Mouse (Mus musculus) retina, postnatal 1 day (tissue): ENCODE measurements around the gene Rabgap1l.

Experiments
- DNase-seq: peaks from one replicate; pipeline ENCODE4 v3.0.0-alpha.2; 2012

Rabgap1l gene

DNA sequence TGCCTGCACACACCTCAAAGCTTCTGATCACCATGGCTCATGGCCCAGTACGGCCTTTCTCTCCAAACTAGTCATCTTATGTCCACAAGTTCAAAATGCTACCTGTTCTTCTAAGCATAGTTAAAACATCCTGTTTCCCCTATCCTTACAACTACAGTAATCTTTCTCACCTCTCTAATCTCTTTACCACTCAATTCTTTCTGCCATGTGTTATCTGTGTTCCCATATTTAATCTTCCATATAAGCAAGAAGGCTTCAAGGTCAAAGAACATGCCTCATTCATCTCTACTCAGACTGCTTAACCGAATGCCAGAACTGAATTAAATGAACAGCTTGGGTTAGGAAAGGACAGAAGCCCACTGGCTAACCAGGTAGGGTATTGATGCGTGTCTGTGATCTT lies 5.8 kb downstream of the Rabgap1l start:
- DNase-seq = no peak

DNA sequence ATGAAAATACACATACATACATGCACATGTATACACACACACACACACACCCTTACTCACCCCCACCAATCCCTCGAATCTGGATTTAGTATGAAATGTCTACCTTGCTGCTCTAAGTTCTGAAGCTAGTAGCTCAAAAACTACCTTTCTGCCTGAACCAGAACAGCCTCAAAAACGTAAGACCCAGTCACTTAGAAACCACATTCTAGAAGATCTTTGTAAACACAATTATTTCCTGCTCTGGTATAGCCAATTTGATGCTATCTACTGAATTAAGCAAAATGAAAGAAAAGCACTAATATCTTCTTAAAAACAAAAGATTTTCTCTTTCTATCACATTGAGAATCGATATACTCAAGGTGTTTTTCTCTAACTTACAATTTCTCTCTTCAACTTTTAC lies 6.4 kb downstream of the Rabgap1l start:
- no peak for DNase-seq

DNA sequence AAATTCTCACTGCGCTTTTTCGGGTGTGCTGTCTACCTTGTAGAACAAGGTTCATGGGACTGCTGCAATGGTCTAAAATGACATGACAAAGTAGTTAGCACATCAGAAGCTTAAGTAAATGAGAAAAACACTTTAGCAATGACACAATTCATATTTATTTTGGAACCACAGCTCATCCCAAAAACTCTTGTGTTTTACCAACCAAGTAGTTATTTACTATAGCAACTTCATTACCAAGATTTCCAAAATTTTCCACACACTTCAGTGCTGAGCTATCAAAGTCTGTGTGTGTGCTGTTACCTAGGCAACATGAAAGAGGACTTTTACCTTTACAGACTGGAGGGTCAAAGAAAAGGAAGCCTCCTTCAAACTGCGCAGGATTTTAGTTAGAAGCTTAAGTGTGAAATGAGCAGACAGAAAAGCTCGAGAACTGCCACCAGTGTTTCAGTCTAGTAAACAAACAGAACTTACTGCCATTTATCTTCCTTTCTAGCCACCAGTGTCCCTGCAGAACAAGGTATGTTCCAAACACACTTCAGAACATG lies 7.3 kb downstream of the Rabgap1l start:
- DNase-seq = no peak

DNA sequence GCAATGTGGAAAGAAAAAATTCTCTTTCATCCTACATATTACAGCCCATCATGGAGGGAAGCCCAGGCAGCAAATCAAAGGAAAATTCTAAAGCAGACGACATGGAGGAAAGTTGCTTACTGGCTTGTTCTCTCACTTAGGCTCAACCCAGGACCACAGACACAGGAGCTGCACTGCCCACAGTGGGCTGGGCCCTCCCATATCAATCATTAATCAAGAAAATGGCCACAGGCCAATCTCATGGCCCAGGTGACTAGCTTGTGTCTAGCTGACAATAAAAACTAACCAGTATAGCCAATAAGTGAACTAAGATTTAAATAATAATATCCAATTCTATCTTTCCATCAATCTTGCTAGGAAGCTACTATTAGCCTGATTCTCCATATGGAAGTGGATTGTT lies 8.9 kb downstream of the Rabgap1l start:
- no peak for DNase-seq

DNA sequence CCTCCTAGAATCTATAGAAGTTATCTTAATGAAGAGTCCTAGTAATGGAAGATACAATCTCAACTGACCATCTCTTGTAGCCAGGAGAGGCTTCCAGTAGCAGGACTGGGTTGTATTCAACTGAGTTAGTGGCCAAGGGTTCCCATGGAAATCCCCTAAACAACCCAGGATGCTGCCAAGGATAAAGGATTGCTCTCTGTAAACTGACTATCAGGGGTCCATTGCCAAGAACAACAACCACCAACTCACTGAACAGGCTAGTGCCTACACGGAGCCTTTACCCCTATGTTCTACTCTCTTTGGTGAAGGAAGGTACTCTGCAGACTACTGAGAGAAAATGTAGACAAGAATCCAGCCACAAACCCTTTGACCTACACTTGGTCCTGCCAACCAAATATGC lies 18.8 kb downstream of the Rabgap1l start:
- no peak for DNase-seq

DNA sequence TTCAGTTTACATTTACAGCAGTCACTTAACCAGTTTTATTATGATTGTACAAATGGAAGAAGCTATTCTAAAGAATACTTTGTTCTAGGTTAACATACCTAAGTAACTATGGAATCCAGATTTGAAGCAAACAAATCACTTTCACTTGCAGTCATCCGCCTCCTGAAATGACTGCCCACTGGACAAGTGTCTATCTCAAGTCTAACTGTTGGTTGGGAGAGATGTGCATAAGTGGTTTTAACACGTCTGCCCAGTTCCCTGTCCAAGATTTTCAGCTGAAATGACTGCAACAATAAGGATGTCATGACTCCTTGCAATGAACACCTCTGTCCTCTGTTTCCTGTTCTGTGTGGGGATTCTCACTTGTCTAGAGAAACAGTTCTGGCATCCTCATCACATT lies 27.4 kb downstream of the Rabgap1l start:
- DNase-seq = no peak

DNA sequence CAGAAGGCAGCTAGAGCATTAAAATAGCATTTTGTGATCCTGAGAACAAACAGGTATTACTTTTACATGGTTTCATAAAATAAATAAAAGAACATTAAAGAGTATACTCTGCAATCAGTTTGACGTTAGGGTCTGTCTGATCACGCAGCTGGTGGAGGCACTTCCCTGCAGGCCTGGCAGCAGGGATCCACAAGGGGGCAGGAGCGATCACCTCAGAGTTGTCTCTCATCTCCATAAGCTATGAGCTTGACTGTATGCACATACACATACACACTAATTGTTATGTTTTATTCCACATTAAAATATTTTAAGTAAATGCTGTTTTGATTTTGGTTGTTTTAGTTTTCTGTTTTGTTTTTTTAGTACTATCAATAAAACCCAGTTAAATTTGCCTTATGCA lies 34.8 kb downstream of the Rabgap1l start:
- peak; percentile 52 for DNase-seq

DNA sequence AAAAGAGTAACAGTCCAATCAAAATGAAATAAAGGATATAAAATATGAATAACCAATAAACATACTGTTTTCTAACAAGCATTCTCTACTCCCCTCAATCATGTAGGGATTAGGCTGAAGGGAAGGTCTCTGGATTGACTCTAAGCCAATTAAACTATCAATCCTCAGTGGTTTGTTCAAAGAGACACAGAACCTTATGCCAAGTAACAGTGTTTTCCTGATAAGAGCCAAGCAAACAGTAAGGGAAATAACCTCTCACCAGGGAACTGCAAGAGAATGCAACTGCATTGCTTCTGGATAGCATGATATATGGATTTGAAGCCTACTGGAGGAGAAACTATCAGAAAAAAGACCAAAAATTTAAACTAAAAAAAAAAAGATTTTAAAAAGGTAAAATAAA lies 37.7 kb downstream of the Rabgap1l start:
- DNase-seq = no peak

DNA sequence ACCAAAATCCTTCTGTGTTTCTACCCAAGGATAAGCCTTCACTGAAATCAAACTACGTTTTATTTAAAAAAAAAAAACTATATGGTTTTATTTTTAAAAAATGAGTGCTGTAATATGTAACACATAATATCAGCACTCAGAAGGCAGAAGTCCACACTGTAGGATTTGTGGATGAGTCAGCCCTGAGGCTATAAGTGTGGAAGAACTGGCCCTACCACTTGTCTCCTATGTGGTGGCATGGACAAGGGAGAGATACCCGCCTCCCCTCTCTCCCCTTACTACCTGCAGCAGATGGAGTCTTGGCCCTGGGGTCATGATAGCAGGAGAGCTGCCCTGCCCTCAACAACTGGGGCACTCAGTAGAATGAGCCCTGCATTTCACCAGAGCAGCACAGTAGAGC lies 42.4 kb downstream of the Rabgap1l start:
- no peak for DNase-seq

DNA sequence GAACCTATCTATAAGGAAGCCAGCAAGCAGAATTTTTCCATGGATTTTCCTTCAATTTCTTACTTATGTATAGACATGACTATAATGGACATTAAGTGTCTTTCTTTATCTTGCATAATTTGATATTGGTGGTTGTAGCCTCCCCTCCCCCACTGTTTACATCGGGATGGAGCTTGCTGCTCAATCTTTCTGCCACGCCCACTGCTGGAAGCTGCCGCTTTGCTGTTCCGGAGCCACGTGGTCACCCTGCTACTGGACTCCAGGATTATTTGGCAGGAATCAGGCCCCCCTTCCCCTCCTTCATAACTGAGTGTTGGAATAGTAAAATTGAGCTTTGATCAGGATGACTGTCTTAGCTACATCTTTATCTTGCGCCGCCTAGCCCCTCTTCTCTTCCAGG lies 46.2 kb downstream of the Rabgap1l start:
- peak; percentile 34 for DNase-seq

DNA sequence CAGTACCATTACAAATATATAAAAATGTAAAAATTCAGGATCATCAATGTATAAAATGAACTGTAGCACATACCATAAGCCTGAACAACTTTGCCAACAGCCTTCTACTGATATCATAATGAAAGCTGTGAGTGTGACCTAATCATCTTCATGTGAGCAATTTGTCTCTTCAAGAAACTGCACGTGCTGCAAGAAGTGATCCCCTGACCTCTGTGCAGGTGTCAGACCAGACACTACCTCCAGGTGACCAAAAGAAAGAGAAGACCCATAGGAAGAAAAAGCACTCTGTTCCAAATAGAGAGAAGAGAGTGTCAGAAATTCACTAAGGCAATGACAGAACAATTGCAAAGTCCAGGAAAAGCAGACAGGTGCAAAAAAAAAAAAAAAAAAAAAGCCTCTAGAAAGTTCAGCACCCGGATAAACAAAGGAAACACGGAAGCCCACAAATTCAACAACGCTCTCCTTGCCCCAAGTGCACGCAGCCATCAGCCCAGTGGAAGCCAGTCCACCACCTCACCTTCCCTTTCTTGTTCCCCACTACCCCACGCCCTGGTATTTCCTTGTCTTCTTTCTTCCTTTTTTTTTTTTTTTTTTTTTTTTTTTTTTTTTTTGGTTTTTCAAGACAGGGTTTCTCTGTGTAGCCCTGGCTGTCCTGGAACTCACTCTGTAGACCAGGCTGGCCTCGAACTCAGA lies 47.6 kb downstream of the Rabgap1l start:
- DNase-seq = no peak

DNA sequence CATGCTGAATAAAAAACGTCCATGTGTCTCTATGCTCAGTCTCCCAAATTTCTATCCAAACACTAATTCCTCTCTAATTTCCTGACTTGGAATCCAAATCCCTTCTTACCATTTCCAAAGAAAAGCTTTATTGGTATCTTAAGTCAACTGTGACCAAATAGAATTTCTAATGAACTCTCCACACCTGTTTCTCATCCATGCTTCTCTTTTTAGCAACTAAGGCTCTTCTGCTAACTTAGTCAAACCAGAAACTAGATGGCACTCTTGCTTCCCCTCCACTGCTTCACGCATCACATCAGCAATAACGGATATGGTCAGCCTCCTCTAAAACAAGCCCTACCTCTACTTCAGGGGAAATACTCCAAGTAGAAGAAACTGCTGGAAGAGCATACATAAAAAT lies 49.0 kb downstream of the Rabgap1l start:
- no peak for DNase-seq

DNA sequence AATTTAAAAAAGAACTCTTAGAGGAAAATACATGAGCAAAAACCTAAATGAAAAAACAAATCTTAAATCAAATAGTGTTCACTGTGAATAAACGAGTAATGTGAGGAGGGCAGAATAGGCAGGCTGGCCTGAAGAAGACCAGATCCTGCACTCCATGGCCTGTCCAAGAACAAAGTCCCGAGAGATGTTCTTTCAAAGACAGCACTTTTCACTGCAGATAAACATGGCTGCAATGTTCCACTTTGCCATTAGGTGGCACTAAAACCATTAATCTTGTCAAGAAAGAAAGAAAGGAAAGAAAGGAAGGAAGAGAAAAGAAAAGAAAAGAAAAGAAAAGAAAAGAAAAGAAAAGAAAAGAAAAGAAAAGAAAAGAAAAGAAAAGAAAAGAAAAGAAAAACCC lies 49.8 kb downstream of the Rabgap1l start:
- DNase-seq = peak; percentile 76

DNA sequence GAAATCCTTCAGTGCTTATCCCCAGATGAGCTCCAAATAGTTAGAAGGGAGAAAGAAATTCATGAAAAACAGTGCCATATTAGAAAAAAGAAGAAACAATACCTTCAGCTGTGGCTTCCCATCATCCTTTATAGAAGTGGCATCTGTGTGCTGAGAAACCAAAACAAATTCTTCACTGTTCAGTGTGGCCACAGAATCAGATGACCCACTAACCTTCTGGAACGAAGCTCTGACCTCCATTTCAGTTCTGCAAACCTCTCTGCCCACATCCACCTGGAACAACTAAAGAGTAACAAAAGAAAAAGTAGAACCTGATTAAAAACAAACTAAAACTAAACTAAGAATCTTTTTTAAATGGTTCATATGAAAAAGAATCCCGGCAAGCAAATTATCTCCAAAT lies 52.4 kb downstream of the Rabgap1l start:
- DNase-seq = no peak

DNA sequence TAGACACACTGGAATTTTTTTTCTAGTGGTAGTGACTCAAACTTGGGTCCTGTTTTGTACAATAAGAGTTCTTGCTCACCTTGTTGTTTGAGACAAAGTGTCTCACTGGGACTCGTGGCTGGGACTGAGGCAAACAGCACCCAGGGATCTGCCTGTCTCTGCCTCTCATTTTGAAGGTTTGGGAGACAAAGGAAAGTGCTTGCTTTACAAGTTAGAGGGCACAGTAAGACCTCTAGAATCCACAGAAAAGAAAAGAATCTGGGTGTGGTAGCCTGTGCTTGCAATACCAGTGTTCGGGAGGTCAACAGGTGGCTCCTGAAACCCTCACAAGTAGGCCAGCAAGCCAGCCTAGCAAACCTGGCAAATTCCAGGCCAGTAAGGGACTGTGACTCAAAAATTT lies 58.3 kb downstream of the Rabgap1l start:
- no peak for DNase-seq

DNA sequence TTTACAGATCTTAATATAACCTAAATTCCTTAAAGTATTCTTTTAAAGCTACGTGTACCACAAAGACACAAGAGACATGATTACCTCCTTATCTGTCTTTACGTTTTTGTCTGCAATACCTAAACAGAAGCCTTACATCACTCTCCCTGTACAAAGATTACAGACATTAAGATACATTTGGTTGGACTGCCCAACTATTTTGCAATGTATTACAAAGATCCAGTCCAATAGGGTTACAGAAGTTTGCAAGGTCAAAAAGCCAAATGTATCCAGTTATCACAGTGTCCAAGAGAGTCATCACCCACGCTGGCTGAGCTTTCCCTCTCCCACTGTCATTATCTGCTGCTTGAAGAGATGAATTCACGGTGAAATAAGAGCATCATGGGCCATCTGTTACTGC lies 63.1 kb downstream of the Rabgap1l start:
- no peak for DNase-seq

DNA sequence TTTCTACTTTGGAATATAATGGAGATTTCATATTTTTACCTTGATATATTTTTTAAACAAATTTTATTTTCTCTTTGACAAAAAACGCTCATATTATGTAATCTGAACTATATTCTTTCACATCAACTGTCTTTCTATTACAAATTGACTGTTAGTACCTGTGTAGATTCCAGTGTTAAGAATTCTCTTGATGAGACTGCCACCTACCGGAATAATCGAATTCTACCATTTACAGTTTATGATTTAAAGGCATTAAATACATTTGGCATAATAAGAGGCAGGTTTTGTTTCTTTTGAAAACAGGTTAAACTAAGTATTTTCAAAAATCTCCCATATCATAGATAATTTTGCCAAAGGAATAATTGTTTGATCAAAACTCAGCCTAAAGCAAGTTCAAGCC lies 75.3 kb downstream of the Rabgap1l start:
- peak; percentile 65 for DNase-seq

DNA sequence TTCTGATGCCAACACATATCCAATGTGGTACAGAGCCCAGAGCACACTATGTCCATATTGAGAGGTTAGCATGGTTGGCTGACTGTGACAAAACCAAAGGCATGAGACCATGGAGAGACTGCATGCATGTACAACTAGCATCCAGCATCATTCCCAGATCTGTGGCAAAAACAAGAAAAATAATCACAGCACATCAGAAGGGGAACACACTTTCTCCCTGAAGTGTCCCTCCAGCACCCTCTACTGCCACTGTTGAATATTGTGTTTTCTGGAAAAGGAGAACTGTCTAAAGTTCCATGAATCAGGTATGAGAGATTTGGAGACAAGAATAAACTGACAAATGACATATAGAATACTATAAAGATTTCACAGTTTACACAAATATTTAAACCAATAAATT lies 78.3 kb downstream of the Rabgap1l start:
- DNase-seq = peak; percentile 30

DNA sequence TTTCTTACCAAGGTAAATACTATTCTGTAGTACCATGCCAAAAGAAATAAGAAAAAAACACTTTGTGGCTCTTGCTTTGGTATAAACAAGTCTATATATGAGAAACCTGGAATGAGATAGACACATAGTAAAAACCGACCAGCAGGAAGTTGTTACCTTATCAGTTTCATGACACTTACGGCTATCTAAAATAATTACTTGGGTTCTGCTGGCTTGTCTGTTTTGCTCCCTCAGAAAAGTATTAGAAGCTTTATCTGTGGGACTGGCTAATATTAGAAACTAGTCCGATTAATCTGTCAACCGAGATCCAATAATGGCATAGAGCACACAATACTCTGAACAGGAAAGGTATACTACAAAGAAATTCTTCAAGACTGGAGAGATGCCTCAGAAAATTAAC lies 79.1 kb downstream of the Rabgap1l start:
- DNase-seq = no peak

DNA sequence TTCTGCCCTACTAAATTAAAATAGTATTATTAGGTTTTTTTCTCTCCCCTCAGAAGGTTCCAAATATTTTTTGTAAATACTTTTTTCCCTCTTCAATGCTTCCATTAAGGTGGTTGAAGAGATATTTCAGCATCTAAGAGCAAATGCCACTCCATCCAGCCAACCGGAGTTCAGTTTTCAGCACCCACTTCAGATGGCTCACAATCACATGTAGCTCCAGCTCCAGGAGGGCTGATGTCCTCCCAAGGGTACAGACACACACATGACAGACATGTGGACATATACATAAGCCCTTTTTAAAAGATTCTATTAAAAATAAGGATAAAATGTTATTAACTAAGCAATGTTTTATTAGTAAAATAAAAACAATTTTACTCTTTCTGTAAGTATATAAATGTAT lies 79.6 kb downstream of the Rabgap1l start:
- no peak for DNase-seq

DNA sequence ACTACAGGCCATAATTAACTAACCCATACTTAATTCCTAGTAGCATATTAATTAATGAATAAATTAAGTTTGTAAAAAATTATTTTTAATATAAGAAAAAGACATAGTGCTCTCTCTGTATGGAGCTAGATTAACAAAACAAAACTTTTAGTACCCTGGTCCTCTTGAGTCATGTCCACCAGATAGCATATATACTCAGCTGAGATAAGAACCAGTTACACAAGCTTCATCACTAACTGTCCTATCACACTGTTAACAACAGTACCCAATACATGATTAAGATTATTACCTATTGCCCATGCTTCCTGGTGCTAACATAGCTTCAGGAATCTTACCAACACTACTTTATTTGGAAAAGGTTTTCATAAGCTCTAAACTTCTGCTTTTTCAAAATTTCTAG lies 82.5 kb downstream of the Rabgap1l start:
- DNase-seq = no peak

DNA sequence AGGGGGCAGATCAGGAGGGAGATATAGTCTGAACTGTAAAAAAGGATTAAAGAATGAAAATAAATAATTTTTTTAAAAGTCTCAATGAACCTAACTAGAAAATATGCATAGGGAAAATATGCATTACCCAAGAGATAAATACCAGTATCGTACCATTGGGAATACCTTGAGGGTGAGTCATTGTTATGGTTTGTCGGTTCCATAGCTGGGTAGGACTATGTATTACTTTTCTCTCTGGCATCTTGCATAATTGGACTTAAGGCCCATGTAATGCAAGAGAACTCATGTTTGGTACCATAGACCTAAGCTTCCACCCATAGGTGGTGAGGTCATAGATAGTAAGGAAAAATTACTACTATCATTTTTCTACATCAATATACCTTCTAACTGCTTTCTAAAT lies 88.4 kb downstream of the Rabgap1l start:
- DNase-seq = no peak

DNA sequence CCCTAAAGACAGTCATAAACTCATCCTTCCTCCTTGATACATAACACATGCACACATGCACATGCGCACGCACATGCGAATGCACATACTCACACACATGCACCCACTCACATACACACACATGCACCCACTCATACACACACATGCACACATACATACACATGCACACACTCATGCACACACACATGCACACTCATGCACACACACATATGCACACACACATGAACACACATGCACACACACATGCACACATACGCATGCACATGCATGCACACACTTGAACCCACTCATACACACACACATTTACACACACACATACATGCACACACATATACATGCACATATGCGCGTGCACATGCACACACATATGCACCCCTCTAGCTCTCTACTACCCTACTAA lies 89.2 kb downstream of the Rabgap1l start:
- no peak for DNase-seq

DNA sequence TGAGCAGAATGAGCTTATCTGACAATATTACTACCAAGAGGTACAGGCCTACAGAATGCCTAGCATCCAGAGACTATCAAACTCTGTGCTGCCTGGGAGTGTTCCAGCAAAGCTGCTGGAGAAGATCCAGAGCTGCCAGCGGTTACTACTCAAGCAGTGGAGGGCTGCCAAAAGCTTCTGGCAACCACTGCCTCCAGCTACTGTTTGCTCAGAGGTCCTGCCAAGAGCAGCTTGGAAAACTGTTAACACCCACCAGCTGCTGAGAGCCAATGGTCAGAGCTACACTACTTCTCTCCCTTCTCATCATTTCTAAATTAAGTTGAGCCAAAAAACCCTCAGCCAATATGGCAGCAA lies 99.9 kb downstream of the Rabgap1l start:
- no peak for DNase-seq
